Mouse (Mus musculus) CH12.LX (cell line): ENCODE results near the gene Rab43. TPM values are rescaled to one million over a fixed set of nuclear protein-coding genes. Genes with fewer than 3 reads are reported as not detected.

Experiments
- DNase-seq: peaks from one replicate; pipeline ENCODE4 v3.0.0-alpha.2; 2013; ENCODE audit errors: extremely low read depth
- H3K27ac ChIP-seq: 2 replicates; pipeline ENCODE4 v1.5.1; 2012; ENCODE audit warnings: low read depth, mild to moderate bottlenecking, control low read depth, moderate library complexity; ENCODE audit not compliant: insufficient read depth
- H3K27me3 ChIP-seq: replicated peaks from 2 replicates; pipeline ENCODE3; 2012; ENCODE audit warnings: inconsistent platforms
- H3K36me3 ChIP-seq, 2 experiments: replicated peaks in 1 of 2; 2 replicates each; pipeline versions ENCODE3 to v1.6.1; 2012; ENCODE audit warnings: inconsistent platforms in 1 of 2, low read length in 1 of 2, mild to moderate bottlenecking in 1 of 2, mixed read lengths in 1 of 2, moderate library complexity in 1 of 2; ENCODE audit not compliant: control insufficient read depth in 1 of 2, insufficient read depth in 1 of 2
- H3K4me1 ChIP-seq, 2 experiments: 2 replicates each; pipeline ENCODE4 v1.6.1; 2012; ENCODE audit warnings: inconsistent platforms in 1 of 2, moderate library complexity in 1 of 2; ENCODE audit not compliant: insufficient read depth in 2 of 2, control insufficient read depth in 1 of 2
- H3K4me2 ChIP-seq: 2 replicates; pipeline ENCODE4 v1.6.1; 2012; ENCODE audit warnings: low read depth, mild to moderate bottlenecking, control low read depth; ENCODE audit not compliant: poor library complexity, insufficient read depth, severe bottlenecking
- H3K4me3 ChIP-seq, 3 experiments: fragments of 150-350 bp in 1 of 3; sonication (generic) in 1 of 3; replicated peaks in 1 of 3; 2 replicates each; pipeline versions ENCODE3 to v1.5.1; 2011 to 2012; ENCODE audit warnings: low read depth in 2 of 3, low read length in 2 of 3, mild to moderate bottlenecking in 2 of 3, moderate library complexity in 2 of 3, control low read depth in 1 of 3, improper control_type of control experiment in 1 of 3, inconsistent platforms in 1 of 3, mixed read lengths in 1 of 3; ENCODE audit not compliant: poor library complexity in 1 of 3
- H3K79me2 ChIP-seq: replicated peaks from 2 replicates; pipeline ENCODE4 v1.6.1; 2012; ENCODE audit warnings: mild to moderate bottlenecking, moderate library complexity; ENCODE audit not compliant: control insufficient read depth, poor library complexity, insufficient read depth, severe bottlenecking; ENCODE audit errors: extremely low read depth
- H3K9ac ChIP-seq: 2 replicates; pipeline ENCODE4 v1.6.1; 2012; ENCODE audit warnings: low read depth, mild to moderate bottlenecking, control low read depth, moderate library complexity; ENCODE audit not compliant: insufficient read depth
- H3K9me3 ChIP-seq: replicated peaks from 2 replicates; pipeline ENCODE3; 2012; ENCODE audit warnings: low read length, inconsistent platforms, mixed read lengths
- BHLHE40 ChIP-seq: IDR thresholded peaks from 2 replicates; pipeline ENCODE4 v1.6.1; 2011; ENCODE audit warnings: mild to moderate bottlenecking, low read depth, low read length, improper control_type of control experiment
- CHD1 ChIP-seq: IDR thresholded peaks from 2 replicates; pipeline ENCODE4 v1.6.1; 2012; ENCODE audit warnings: low read depth, low read length, improper control_type of control experiment, inconsistent platforms
- CHD2 ChIP-seq: IDR thresholded peaks from 2 replicates; pipeline ENCODE4 v1.6.1; 2011; ENCODE audit warnings: low read length, improper control_type of control experiment
- CTCF ChIP-seq, 2 experiments: IDR thresholded peaks in 1 of 2; conservative IDR thresholded peaks in 1 of 2; 2 replicates each; pipeline ENCODE4 v1.5.1; 2011 to 2012; ENCODE audit warnings: low read depth in 2 of 2, low read length in 2 of 2, improper control_type of control experiment in 1 of 2, inconsistent platforms in 1 of 2, mild to moderate bottlenecking in 1 of 2, moderate library complexity in 1 of 2
- E2F4 ChIP-seq: IDR thresholded peaks from 2 replicates; pipeline ENCODE4 v1.6.1; 2011; ENCODE audit warnings: low read depth, low read length, improper control_type of control experiment; ENCODE audit not compliant: insufficient replicate concordance
- ELF1 ChIP-seq: IDR thresholded peaks from 2 replicates; pipeline ENCODE4 v1.6.1; 2014; ENCODE audit warnings: low read depth, mild to moderate bottlenecking, inconsistent platforms, low read length, improper control_type of control experiment
- GABPA ChIP-seq: IDR thresholded peaks from 2 replicates; pipeline ENCODE4 v1.6.1; 2012; ENCODE audit warnings: low read depth, low read length, improper control_type of control experiment, inconsistent platforms; ENCODE audit not compliant: insufficient replicate concordance
- IRF4 ChIP-seq: IDR thresholded peaks from 2 replicates; pipeline ENCODE4 v1.6.1; 2014; ENCODE audit warnings: low read depth, mild to moderate bottlenecking, inconsistent platforms, low read length, improper control_type of control experiment
- MAZ ChIP-seq: IDR thresholded peaks from 2 replicates; pipeline ENCODE4 v1.6.1; 2012; ENCODE audit warnings: low read depth, mild to moderate bottlenecking, inconsistent platforms, low read length, improper control_type of control experiment, moderate library complexity
- MEF2A ChIP-seq: IDR thresholded peaks from 2 replicates; pipeline ENCODE4 v1.6.1; 2014; ENCODE audit warnings: low read depth, mild to moderate bottlenecking, inconsistent platforms, low read length, improper control_type of control experiment, borderline replicate concordance
- MXI1 ChIP-seq: IDR thresholded peaks from 2 replicates; pipeline ENCODE4 v1.6.1; 2011; ENCODE audit warnings: mild to moderate bottlenecking, low read depth, low read length, improper control_type of control experiment
- NELFE ChIP-seq: IDR thresholded peaks from 2 replicates; pipeline ENCODE4 v1.6.1; 2011; ENCODE audit warnings: low read depth, low read length, improper control_type of control experiment
- NRF1 ChIP-seq: IDR thresholded peaks from 2 replicates; pipeline ENCODE4 v1.6.1; 2014; ENCODE audit warnings: low read depth, mild to moderate bottlenecking, inconsistent platforms, low read length, improper control_type of control experiment, moderate library complexity
- PAX5 ChIP-seq: IDR thresholded peaks from 2 replicates; pipeline ENCODE4 v1.6.1; 2012; ENCODE audit warnings: low read length, inconsistent platforms, mixed read lengths
- POLR2A ChIP-seq: IDR thresholded peaks from 2 replicates; pipeline ENCODE4 v1.6.1; 2011; ENCODE audit warnings: low read depth, mild to moderate bottlenecking, improper control_type of control experiment, low read length
- RAD21 ChIP-seq: IDR thresholded peaks from 2 replicates; pipeline ENCODE4 v1.6.1; 2011; ENCODE audit warnings: low read depth, mild to moderate bottlenecking, low read length, improper control_type of control experiment, moderate library complexity
- RCOR1 ChIP-seq: conservative IDR thresholded peaks from 2 replicates; pipeline ENCODE4 v1.6.1; 2012; ENCODE audit warnings: low read depth, mild to moderate bottlenecking, inconsistent platforms, low read length, improper control_type of control experiment
- SMC3 ChIP-seq: IDR thresholded peaks from 2 replicates; pipeline ENCODE4 v1.6.1; 2011; ENCODE audit warnings: low read depth, low read length, improper control_type of control experiment
- TBP ChIP-seq: conservative IDR thresholded peaks from 2 replicates; pipeline ENCODE4 v1.6.1; 2011; ENCODE audit warnings: low read depth, low read length, improper control_type of control experiment
- UBTF ChIP-seq: IDR thresholded peaks from 2 replicates; pipeline ENCODE4 v1.6.1; 2012; ENCODE audit warnings: low read depth, mild to moderate bottlenecking, inconsistent platforms, low read length, improper control_type of control experiment, moderate library complexity
- USF1 ChIP-seq: IDR thresholded peaks from 2 replicates; pipeline ENCODE4 v1.6.1; 2014; ENCODE audit warnings: low read depth, mild to moderate bottlenecking, inconsistent platforms, low read length, improper control_type of control experiment
- USF2 ChIP-seq: conservative IDR thresholded peaks from 2 replicates; pipeline ENCODE4 v1.6.1; 2011; ENCODE audit warnings: low read depth, low read length, improper control_type of control experiment
- ZKSCAN1 ChIP-seq: IDR thresholded peaks from 2 replicates; pipeline ENCODE4 v1.6.1; 2012; ENCODE audit warnings: low read depth, inconsistent platforms, low read length, improper control_type of control experiment, borderline replicate concordance
- ZMIZ1 ChIP-seq: IDR thresholded peaks from 2 replicates; pipeline ENCODE4 v1.6.1; 2012; ENCODE audit warnings: low read depth, mild to moderate bottlenecking, inconsistent platforms, low read length, improper control_type of control experiment
- dilution Hi-C: fragments of 300-500 bp; cut with MboI; formaldehyde crosslinking; loops from 2 replicates; pipeline ENCODE4 v1.14.3; 2020; ENCODE audit warnings: low sequenced_read_pairs; ENCODE audit not compliant: extremely low pct_unique_long_range_greater_than_20kb, extremely low pct_ligation_motif_present
- in situ Hi-C: fragments of 300-500 bp; cut with MboI; formaldehyde crosslinking; loops from 3 replicates; pipeline ENCODE4 v1.14.3; 2019; ENCODE audit warnings: low sequenced_read_pairs, low pct_ligation_motif_present, low pct_unique_long_range_greater_than_20kb, mixed read lengths
- polyA plus RNA-seq: library from polyadenylated mRNA; unstranded; fragments of >175 nt; gene quantifications from 2 replicates; pipeline ENCODE4 v1.2.1, GENCODE M21; 2012; ENCODE audit warnings: low read depth; ENCODE audit not compliant: insufficient read length
- total RNA-seq, 2 experiments: library from RNA; depleted of rRNA; stranded (reverse); fragments of 300-350 nt in 1 of 2; fragments of >200 nt in 1 of 2; gene quantifications; 2 replicates each; pipeline ENCODE4 v1.2.3; 2012 to 2014

Gene Rab43
- total and polyA plus RNA-seq, 3 experiments: 4.3 to 23.4 (median 10.3) TPM

DNA sequence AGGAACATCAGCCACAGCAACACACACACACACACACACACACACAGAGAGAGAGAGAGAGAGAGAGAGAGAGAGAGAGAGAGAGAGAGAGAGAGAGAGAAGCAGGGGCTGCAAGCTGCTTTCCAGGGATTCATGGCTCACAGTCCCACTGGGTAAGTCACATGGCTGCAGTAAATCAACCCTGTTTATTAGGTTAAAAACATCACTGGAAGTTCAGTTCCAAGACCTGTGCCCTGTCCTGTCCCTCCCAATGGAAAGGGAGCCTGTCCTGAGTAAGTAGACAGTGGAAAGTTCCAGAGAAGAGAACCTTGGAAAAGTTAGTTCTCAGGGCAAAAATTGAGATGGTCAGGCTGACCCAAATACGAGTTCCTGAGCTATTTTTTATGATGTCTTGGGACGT lies 14.6 kb downstream of the Rab43 start:
- Histone ChIP-seq H3K79me2 (no peaks in the 10 kb centered on the region; the same call in 1 of the 2 replicates), H3K4me1 (peaks cover 0 to 10% of the 10 kb centered on the region in 2 experiments; a peak in 2 of 4 replicates), H3K27me3 (no peaks in the 10 kb centered on the region), H3K36me3 (peaks cover 21 to 69% of the 10 kb centered on the region in 2 experiments), H3K9me3 (no peaks in the 10 kb centered on the region), H3K9ac (no peak overlapping the region), H3K4me3 (no peak overlapping the region), H3K27ac (no peak overlapping the region), H3K4me2 (no peak overlapping the region)
- DNase-seq: no peak
- dilution Hi-C loops: no loop called here
- in situ Hi-C loops: no loop called here
- TF ChIP-seq ELF1 (no peak), POLR2A (no peak), CTCF (conservative IDR thresholded peaks at IDR 0.05 in 1 of 2, IDR thresholded peaks at IDR 0.05 in 1 of 2; ENCODE audit: low read depth in 2 of 2, low read length in 2 of 2) (no peak), BHLHE40 (no peak), USF1 (no peak), GABPA (no peak), SMC3 (no peak), TBP (no peak), RCOR1 (no peak), NELFE (no peak), MEF2A (no peak), NRF1 (no peak), E2F4 (no peak), ZKSCAN1 (no peak), CHD2 (no peak), IRF4 (no peak), ZMIZ1 (no peak)

DNA sequence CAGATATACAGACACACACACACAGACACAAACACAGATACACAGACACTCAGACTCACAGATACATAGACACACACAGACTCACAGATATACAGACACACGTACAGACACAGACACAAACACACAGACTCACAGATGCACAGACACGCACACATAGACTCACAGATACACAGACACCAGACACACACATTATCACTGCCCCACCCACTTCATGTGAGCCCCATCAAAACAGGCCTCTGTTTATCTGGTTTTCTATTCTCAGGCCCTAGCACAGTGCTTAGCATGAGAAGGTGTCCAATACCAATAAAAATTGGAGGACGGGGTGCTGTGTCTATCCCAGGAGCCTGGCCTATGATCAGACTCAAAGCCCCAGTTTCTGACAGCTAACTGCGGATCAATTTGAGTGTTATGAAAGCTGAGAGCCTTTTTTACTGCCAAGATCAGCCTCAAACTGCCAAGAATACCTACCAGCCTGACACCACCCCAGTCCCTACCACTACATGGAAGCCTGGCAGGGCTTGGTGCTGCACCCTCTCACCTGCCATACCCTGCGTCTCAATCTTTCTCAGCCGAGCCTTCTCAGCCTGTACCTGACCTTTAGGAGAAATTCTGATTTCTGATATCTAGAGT lies 15.6 kb downstream of the Rab43 start:
- no peak for DNase-seq
- Histone ChIP-seq H3K4me2 (no peak overlapping the region), H3K9ac (no peak overlapping the region), H3K4me1 (peaks cover 0 to 10% of the 10 kb centered on the region in 2 experiments; a peak in 2 of 4 replicates), H3K9me3 (no peaks in the 10 kb centered on the region), H3K27ac (no peak overlapping the region), H3K36me3 (peaks cover 31 to 75% of the 10 kb centered on the region in 2 experiments), H3K27me3 (no peaks in the 10 kb centered on the region), H3K79me2 (no peaks in the 10 kb centered on the region), H3K4me3 (no peak overlapping the region)
- in situ Hi-C loops: no loop called here
- TF ChIP-seq PAX5: no peak
- no peak for TF ChIP-seq MAZ
- no peak for TF ChIP-seq UBTF
- no peak for TF ChIP-seq USF2
- no peak for TF ChIP-seq RAD21
- TF ChIP-seq CHD1: no peak
- no peak for TF ChIP-seq POLR2A
- no peak for TF ChIP-seq TBP
- no peak for TF ChIP-seq E2F4
- TF ChIP-seq MXI1: no peak
- dilution Hi-C loops: no loop called here
